Mouse (Mus musculus) bone marrow, adult 2 months (tissue): ENCODE results near the gene Rab5if.

Experiments
- CTCF ChIP-seq: fragments of 200-500 bp; IDR thresholded peaks from 2 replicates; pipeline ENCODE4 v1.5.1; 2011; ENCODE audit warnings: low read length, control low read depth; ENCODE audit not compliant: control insufficient read depth, insufficient read depth
- POLR2A ChIP-seq: fragments of 200-500 bp; IDR thresholded peaks from 2 replicates; pipeline ENCODE4 v1.6.1; 2011; ENCODE audit warnings: low read depth, mild to moderate bottlenecking, control low read depth, low read length, borderline replicate concordance; ENCODE audit not compliant: control insufficient read depth

- TF ChIP-seq CTCF (no peak), POLR2A (no peak)
Measured at GRCm38 (mm10) chr2:156879541-156879940, 16.6 kb downstream of the Rab5if start.
